Mouse (Mus musculus) limb, embryonic 12.5 days (tissue): Measurements from ENCODE around the gene Eme1. TPM values are rescaled to one million over a fixed set of nuclear protein-coding genes. Genes with fewer than 3 reads are reported as not detected.

Experiments used
- ATAC-seq: fragments of 200-750 bp; cut with Nextera tagmentation; 2 replicates; pipeline ENCODE4 v1.8.0; 2017; ENCODE audit warnings: low read depth, moderate TSS enrichment; ENCODE audit not compliant: insufficient number of reproducible peaks, insufficient read depth, low FRiP score, low TSS enrichment
- H3K27ac ChIP-seq: fragments of 300-500 bp; sonication (generic); 2 replicates; pipeline ENCODE4 v1.5.1; 2016; ENCODE audit warnings: mild to moderate bottlenecking, moderate library complexity
- H3K27me3 ChIP-seq: fragments of 300-500 bp; sonication (generic); 2 replicates; pipeline ENCODE4 v1.6.1; 2016; ENCODE audit warnings: mild to moderate bottlenecking, moderate library complexity
- H3K36me3 ChIP-seq: fragments of 300-500 bp; sonication (generic); 2 replicates; pipeline ENCODE4 v1.6.1; 2016; ENCODE audit warnings: mild to moderate bottlenecking, moderate library complexity
- H3K4me1 ChIP-seq: fragments of 300-500 bp; sonication (generic); replicated peaks from 2 replicates; pipeline ENCODE4 v1.6.1; 2016
- H3K4me2 ChIP-seq: fragments of 300-500 bp; sonication (generic); 2 replicates; pipeline ENCODE4 v1.6.1; 2016; ENCODE audit warnings: mild to moderate bottlenecking, moderate library complexity
- H3K4me3 ChIP-seq: fragments of 300-500 bp; sonication (generic); replicated peaks from 2 replicates; pipeline ENCODE4 v1.5.1; 2016; ENCODE audit warnings: mild to moderate bottlenecking
- H3K9ac ChIP-seq: fragments of 300-500 bp; sonication (generic); replicated peaks from 2 replicates; pipeline ENCODE4 v1.6.1; 2016; ENCODE audit warnings: mild to moderate bottlenecking, moderate library complexity
- H3K9me3 ChIP-seq: fragments of 300-500 bp; sonication (generic); 2 replicates; pipeline ENCODE4 v1.6.1; 2016; ENCODE audit warnings: mild to moderate bottlenecking, moderate library complexity
- WGBS: fragments of 180-500 bp; shearing (Covaris S2); methylation state at CpG from one replicate; pipeline ENCODE4 v1.1.7; 2016; 5-methylcytosine and 5-hydroxymethylcytosine counted together
- polyA plus RNA-seq: library from polyadenylated mRNA; unstranded; fragments of >200 nt; fragmentation: Nextera tagmentation; extraction: Ambion mirVana; gene quantifications from 2 replicates; pipeline ENCODE4 v1.2.1, GENCODE M21; 2016

Gene Eme1
- polyA plus RNA-seq, 1 experiment from 2014 or later, result 37.1 TPM

GRCm38 (mm10) chr11:94620766-94621457 is 32.9 kb downstream of the Eme1 start:
- peaks cover 4% of the 10 kb centered on the region; the same call in 1 of the 2 replicates for H3K9me3 ChIP-seq
- H3K4me1 ChIP-seq, result no peaks in the 10 kb centered on the region
- no peak overlapping the region for H3K4me2 ChIP-seq
- no peaks in the 10 kb centered on the region for H3K36me3 ChIP-seq
- peaks cover 4% of the 10 kb centered on the region; the same call in 1 of the 2 replicates for H3K27me3 ChIP-seq
- WGBS, result 65% methylated on average over 6 of the region's 6 CpGs
- no peak overlapping the region for H3K4me3 ChIP-seq
- H3K27ac ChIP-seq, result no peak overlapping the region
- ATAC-seq, result no peak
- no peak overlapping the region for H3K9ac ChIP-seq

DNA sequence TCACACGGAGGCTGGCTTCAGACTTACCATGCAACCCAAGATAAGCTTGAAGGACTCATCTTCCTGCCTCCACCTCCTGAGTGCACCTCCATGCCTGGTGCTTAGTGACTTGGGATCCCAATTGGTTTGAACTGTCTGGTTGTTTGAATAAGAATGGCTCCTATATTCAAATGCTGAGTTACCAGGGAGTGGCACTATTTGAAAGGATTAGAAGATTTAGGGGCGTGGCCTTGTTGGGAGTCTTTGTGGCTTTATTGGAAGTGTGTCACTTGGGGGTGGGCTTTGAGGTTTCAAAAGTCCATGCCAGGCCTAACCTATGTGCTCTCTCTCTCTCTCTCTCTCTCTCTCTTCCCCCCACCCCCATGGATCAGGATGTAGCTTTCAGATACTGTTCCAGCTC is 36.1 kb downstream of the Eme1 start:
- Histone ChIP-seq H3K27me3 (peaks cover 25% of the 10 kb centered on the region), H3K4me1 (no peaks in the 10 kb centered on the region), H3K4me3 (no peak overlapping the region), H3K27ac (no peak overlapping the region), H3K36me3 (no peaks in the 10 kb centered on the region), H3K4me2 (no peak overlapping the region), H3K9ac (no peak overlapping the region), H3K9me3 (peaks cover 4% of the 10 kb centered on the region; the same call in 1 of the 2 replicates)
- no peak for ATAC-seq
- 91% methylated on average over 2 of the region's 2 CpGs for WGBS

GRCm38 (mm10) chr11:94615494-94615893 is 38.3 kb downstream of the Eme1 start:
- Histone ChIP-seq H3K9ac (no peak overlapping the region), H3K9me3 (peaks cover 4% of the 10 kb centered on the region; the same call in 1 of the 2 replicates), H3K4me2 (no peak overlapping the region), H3K4me3 (no peak overlapping the region), H3K27ac (no peak overlapping the region), H3K36me3 (no peaks in the 10 kb centered on the region), H3K27me3 (peaks cover 25% of the 10 kb centered on the region), H3K4me1 (peaks cover 7% of the 10 kb centered on the region; the same call in 1 of the 2 replicates)
- 40% methylated on average over 4 of the region's 4 CpGs for WGBS
- no peak for ATAC-seq

GRCm38 (mm10) chr11:94614603-94615002 is 39.2 kb downstream of the Eme1 start:
- Histone ChIP-seq H3K27me3 (peaks cover 25% of the 10 kb centered on the region), H3K9ac (no peak overlapping the region), H3K4me1 (peaks cover 9% of the 10 kb centered on the region; the same call in 1 of the 2 replicates), H3K36me3 (no peaks in the 10 kb centered on the region), H3K4me2 (no peak overlapping the region), H3K27ac (no peak overlapping the region), H3K9me3 (peaks cover 4% of the 10 kb centered on the region; the same call in 1 of the 2 replicates), H3K4me3 (no peak overlapping the region)
- WGBS, result 87% methylated on average over 4 of the region's 4 CpGs
- ATAC-seq, result no peak

- Histone ChIP-seq H3K9ac (no peak overlapping the region), H3K4me1 (peaks cover 9% of the 10 kb centered on the region; the same call in 1 of the 2 replicates), H3K4me2 (no peak overlapping the region), H3K36me3 (no peaks in the 10 kb centered on the region), H3K27me3 (peaks cover 26% of the 10 kb centered on the region), H3K27ac (no peak overlapping the region), H3K9me3 (no peaks in the 10 kb centered on the region), H3K4me3 (no peak overlapping the region)
- 69% methylated on average over 4 of the region's 4 CpGs for WGBS
- ATAC-seq, result no peak
Measured at GRCm38 (mm10) chr11:94610744-94611740, 42.7 kb downstream of the Eme1 start.

DNA sequence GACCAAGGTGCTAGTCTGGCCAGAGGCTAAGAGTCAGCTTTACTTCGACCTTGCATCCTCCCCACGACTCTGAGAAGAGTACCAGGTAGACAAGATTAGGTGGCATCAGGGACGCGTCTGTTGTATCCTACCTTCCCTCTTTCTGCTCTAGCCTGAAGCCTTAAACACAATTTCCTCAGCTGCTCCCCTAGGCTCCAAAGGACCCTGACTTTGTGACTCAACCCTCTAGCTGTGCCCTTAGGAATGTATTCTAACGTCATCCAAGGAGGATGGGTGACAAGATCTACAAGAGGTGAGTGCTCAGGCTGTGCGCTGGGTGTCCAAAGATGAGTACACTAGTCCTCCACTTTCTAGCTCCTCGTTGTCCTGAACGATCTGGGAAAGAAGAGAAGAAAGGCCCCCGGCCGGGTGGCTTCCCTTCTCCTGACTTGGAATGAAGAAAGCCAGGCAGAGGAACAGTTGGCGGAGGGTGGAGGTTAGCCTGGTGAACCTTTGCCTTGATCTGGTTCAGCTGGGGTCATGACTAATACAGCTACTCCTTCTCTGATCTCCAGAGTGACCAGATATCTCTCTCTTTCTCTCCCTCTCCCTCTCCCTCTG is 51.3 kb downstream of the Eme1 start:
- Histone ChIP-seq H3K27me3 (peaks cover 4% of the 10 kb centered on the region; the same call in 1 of the 2 replicates), H3K27ac (peak overlapping the region; percentile 67; the same call in 1 of the 2 replicates), H3K4me2 (peak overlapping the region; percentile 60), H3K4me1 (peaks cover 13% of the 10 kb centered on the region), H3K9me3 (no peaks in the 10 kb centered on the region), H3K9ac (peak overlapping the region; percentile 74), H3K36me3 (no peaks in the 10 kb centered on the region), H3K4me3 (peak overlapping the region; percentile 59)
- 63% methylated on average over 11 of the region's 11 CpGs for WGBS
- no peak; the same call in 1 of the 2 replicates for ATAC-seq

DNA sequence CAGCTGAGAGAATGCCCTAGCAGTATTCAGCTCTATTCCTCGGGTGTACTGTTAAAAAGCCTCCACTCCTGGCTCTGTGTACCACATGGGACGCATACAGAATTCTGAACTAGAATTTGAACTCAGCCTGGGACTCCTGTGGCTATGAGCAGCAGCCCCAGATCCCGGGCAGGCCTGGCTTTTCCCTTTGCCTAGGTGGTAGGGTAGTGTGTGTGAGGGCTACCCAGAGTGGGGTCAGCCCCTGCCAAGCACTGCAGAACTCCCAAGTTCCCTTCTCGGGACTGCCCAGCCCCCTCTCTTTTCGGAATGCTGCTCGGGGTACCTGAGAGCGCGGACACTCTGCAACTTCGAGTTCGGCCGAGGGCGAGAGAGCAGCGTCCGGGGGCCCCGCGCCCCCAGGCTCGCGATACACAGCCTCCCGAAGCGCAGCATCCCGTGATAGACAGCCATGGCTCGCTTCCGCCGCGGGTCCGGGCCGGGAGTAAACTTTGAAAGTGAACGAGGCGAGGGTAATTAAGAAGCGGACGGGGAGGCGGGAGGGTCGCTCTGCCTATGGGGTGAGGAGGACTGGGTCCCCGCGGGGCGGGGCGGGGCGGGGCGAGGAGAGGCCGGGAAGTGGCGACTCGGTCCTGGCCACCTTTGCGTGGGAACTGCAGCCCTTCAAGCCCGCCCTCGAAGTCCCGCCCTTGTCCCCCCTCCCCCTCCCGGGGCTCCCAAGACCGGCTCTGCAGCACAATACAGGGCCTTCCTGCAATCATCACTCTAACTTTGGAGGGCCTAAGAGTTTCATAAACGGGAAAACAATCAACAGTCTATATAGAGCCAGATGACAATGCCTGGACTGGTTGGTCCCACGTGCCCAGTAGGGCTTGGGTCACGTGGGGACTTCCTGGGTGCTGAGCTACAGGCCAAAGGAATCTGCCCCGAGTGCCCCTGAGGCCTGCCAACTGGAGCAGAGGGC is 52.2 kb downstream of the Eme1 start, which contains the start of gene Acsf2:
Acsf2 (minus strand) TSS at position 551 of the 961 bp plus-strand sequence.
- Histone ChIP-seq H3K9me3 (no peaks in the 10 kb centered on the region), H3K36me3 (peaks cover 7% of the 10 kb centered on the region; the same call in 1 of the 2 replicates), H3K9ac (peak within 1 kb of the TSS; percentile 74), H3K27ac (peak within 1 kb of the TSS; percentile 67), H3K4me3 (peak within 1 kb of the TSS; percentile 59), H3K27me3 (peaks cover 4% of the 10 kb centered on the region; the same call in 1 of the 2 replicates), H3K4me2 (peak within 1 kb of the TSS; percentile 60), H3K4me1 (peaks cover 13% of the 10 kb centered on the region)
- peak; percentile 90 for ATAC-seq
- WGBS, result 2% methylated on average over 48 of the region's 52 CpGs

- Histone ChIP-seq H3K27ac (no peak overlapping the region), H3K27me3 (no peaks in the 10 kb centered on the region), H3K4me2 (peak overlapping the region; percentile 60), H3K4me1 (peaks cover 13% of the 10 kb centered on the region), H3K4me3 (no peak overlapping the region), H3K9ac (no peak overlapping the region), H3K36me3 (peaks cover 14% of the 10 kb centered on the region; the same call in 1 of the 2 replicates), H3K9me3 (no peaks in the 10 kb centered on the region)
- WGBS, result 90% methylated on average over 7 of the region's 7 CpGs
- ATAC-seq, result no peak
Measured at GRCm38 (mm10) chr11:94600447-94600846, 53.3 kb downstream of the Eme1 start.

GRCm38 (mm10) chr11:94598437-94599120 is 55.2 kb downstream of the Eme1 start:
- Histone ChIP-seq H3K9me3 (no peaks in the 10 kb centered on the region), H3K36me3 (peaks cover 14% of the 10 kb centered on the region; the same call in 1 of the 2 replicates), H3K27me3 (no peaks in the 10 kb centered on the region), H3K27ac (no peak overlapping the region), H3K9ac (no peak overlapping the region), H3K4me3 (no peak overlapping the region), H3K4me2 (no peak overlapping the region), H3K4me1 (peaks cover 13% of the 10 kb centered on the region)
- ATAC-seq, result no peak
- whole genome bisulfite sequencing, result 73% methylated on average over 6 of the region's 6 CpGs
